Mouse (Mus musculus): Measurements from ENCODE around the gene Gm45062. TPM values are rescaled to one million over a fixed set of nuclear protein-coding genes. Genes with fewer than 3 reads are reported as not detected.

Gene Gm45062
- not detected for total RNA-seq (2021)
- long read RNA-seq, experiment 1, partial matches to known transcripts = 0 of 2 reads
- long read RNA-seq, experiment 1, other reads (novel, unspliced or antisense) = 2 of 2 reads
- long read RNA-seq, experiment 2, partial matches to known transcripts = 0 of 1 reads
- long read RNA-seq, experiment 2, other reads (novel, unspliced or antisense) = 1 of 1 reads

- peak; percentile 98 for DNase-seq
These were observed at the start of gene Gm45062, which contains the start of the genes Rpa3 and Umad1 for GRCm38 (mm10) chr6:8259004-8259666. Gene Gm45062 (plus strand): TSS chr6:8259450. Gene Rpa3 (minus strand): TSS chr6:8259173. Gene Umad1 (plus strand): TSS chr6:8259288.

GRCm38 (mm10) chr6:8209866-8210186, 49.4 kb upstream of the Gm45062 start:
- no peak for DNase-seq

GRCm38 (mm10) chr6:8210661-8211060, 48.6 kb upstream of the Gm45062 start:
- no peak for DNase-seq

GRCm38 (mm10) chr6:8227035-8227434, 32.2 kb upstream of the Gm45062 start:
- DNase-seq = no peak

GRCm38 (mm10) chr6:8228596-8228995, 30.7 kb upstream of the Gm45062 start:
- DNase-seq = no peak

GRCm38 (mm10) chr6:8258316-8258715, 934 bp upstream of the Gm45062 start:
- no peak for DNase-seq

- DNase-seq = no peak
These were observed 406 bp downstream of the Gm45062 start for GRCm38 (mm10) chr6:8259667-8260044.

- DNase-seq = no peak
These were observed 11.8 kb downstream of the Gm45062 start for GRCm38 (mm10) chr6:8271047-8271446.

GRCm38 (mm10) chr6:8274387-8275054, 15.3 kb downstream of the Gm45062 start:
- no peak for DNase-seq

GRCm38 (mm10) chr6:8275098-8275497, 15.8 kb downstream of the Gm45062 start:
- DNase-seq = peak; percentile 20

- no peak for DNase-seq
These were observed 17.2 kb downstream of the Gm45062 start for GRCm38 (mm10) chr6:8276431-8276830.

- DNase-seq = no peak
These were observed 19.3 kb downstream of the Gm45062 start for GRCm38 (mm10) chr6:8278426-8279002.

GRCm38 (mm10) chr6:8283255-8283654, 24.0 kb downstream of the Gm45062 start:
- DNase-seq = no peak

GRCm38 (mm10) chr6:8285401-8285960, 26.2 kb downstream of the Gm45062 start:
- no peak for DNase-seq

GRCm38 (mm10) chr6:8286146-8286545, 26.9 kb downstream of the Gm45062 start:
- DNase-seq = no peak

- no peak for DNase-seq
These were observed 29.7 kb downstream of the Gm45062 start for GRCm38 (mm10) chr6:8288755-8289580.

- no peak for DNase-seq
These were observed 35.0 kb downstream of the Gm45062 start for GRCm38 (mm10) chr6:8294048-8294784.

- DNase-seq = no peak
These were observed 40.0 kb downstream of the Gm45062 start for GRCm38 (mm10) chr6:8299066-8299863.

GRCm38 (mm10) chr6:8307878-8308775, 48.9 kb downstream of the Gm45062 start:
- DNase-seq = no peak

All from gastrocnemius, postnatal 25 days (tissue).